Mouse (Mus musculus): ENCODE measurements around the gene Htra2. TPM values are rescaled to one million over a fixed set of nuclear protein-coding genes. Genes with fewer than 3 reads are reported as not detected.

The Htra2 gene
- polyA plus RNA-seq, 1 experiment from 2014 or later, result 80.8 TPM

MicroRNAs within 50 kb of the gene (microRNA counts, 519-probe panel; counts per million panel counts)
- 1,400 counts per million, percentile 12 among the panel's probes with 10 or more counts for microRNA mmu-miR-3470a+mmu-miR-3470b

Small RNA genes within 50 kb of the gene (microRNA-seq; reads per million reads assigned to microRNA genes)
- gene Mir3470a (not detected), gene Mir7040 (not detected)

Other genes with a start within 250 kb of the Htra2 start
- 24.3 and 26.1 TPM in 2 replicates for gene Sema4f, start 115.5 kb downstream of the Htra2 start, polyA plus RNA-seq (2015; fragmentation: Nextera tagmentation; extraction: Ambion mirVana)
- gene M1ap, start 108.4 kb downstream of the Htra2 start, polyA plus RNA-seq (2015; fragmentation: Nextera tagmentation; extraction: Ambion mirVana), result 0.20 TPM in 1 of 2 replicates, not detected in the other
- 2.4 and 6.8 TPM in 2 replicates for gene Dok1, start 21.8 kb downstream of the Htra2 start, polyA plus RNA-seq (2015; fragmentation: Nextera tagmentation; extraction: Ambion mirVana)
- 7.6 and 8.6 TPM in 2 replicates for gene Loxl3, start 21.1 kb downstream of the Htra2 start, polyA plus RNA-seq (2015; fragmentation: Nextera tagmentation; extraction: Ambion mirVana)
- gene Aup1, start 752 bp downstream of the Htra2 start, polyA plus RNA-seq (2015; fragmentation: Nextera tagmentation; extraction: Ambion mirVana), result 182 and 185 TPM in 2 replicates
- 0.45 and 1.7 TPM in 2 replicates for gene Dqx1, start 2.6 kb upstream of the Htra2 start, polyA plus RNA-seq (2015; fragmentation: Nextera tagmentation; extraction: Ambion mirVana)
- 2.6 and 4.7 TPM in 2 replicates for gene Tlx2, start 15.0 kb upstream of the Htra2 start, polyA plus RNA-seq (2015; fragmentation: Nextera tagmentation; extraction: Ambion mirVana)
- 45.4 and 50.8 TPM in 2 replicates for gene Pcgf1, start 22.6 kb upstream of the Htra2 start, polyA plus RNA-seq (2015; fragmentation: Nextera tagmentation; extraction: Ambion mirVana)
- 0.24 and 0.32 TPM in 2 replicates for gene Lbx2, start 31.1 kb upstream of the Htra2 start, polyA plus RNA-seq (2015; fragmentation: Nextera tagmentation; extraction: Ambion mirVana)
- gene Ccdc142, start 46.3 kb upstream of the Htra2 start, polyA plus RNA-seq (2015; fragmentation: Nextera tagmentation; extraction: Ambion mirVana), result 7.0 and 7.7 TPM in 2 replicates
- 4.8 and 7.6 TPM in 2 replicates for gene Gm42688, start 46.3 kb upstream of the Htra2 start, polyA plus RNA-seq (2015; fragmentation: Nextera tagmentation; extraction: Ambion mirVana)
- 121 and 123 TPM in 2 replicates for gene Mrpl53, start 53.8 kb upstream of the Htra2 start, polyA plus RNA-seq (2015; fragmentation: Nextera tagmentation; extraction: Ambion mirVana)
- 26.1 and 31.3 TPM in 2 replicates for gene Mogs, start 60.2 kb upstream of the Htra2 start, polyA plus RNA-seq (2015; fragmentation: Nextera tagmentation; extraction: Ambion mirVana)
- 146 and 155 TPM in 2 replicates for gene Wbp1, start 66.3 kb upstream of the Htra2 start, polyA plus RNA-seq (2015; fragmentation: Nextera tagmentation; extraction: Ambion mirVana)
- 12.0 and 12.3 TPM in 2 replicates for gene Ino80b, start 70.2 kb upstream of the Htra2 start, polyA plus RNA-seq (2015; fragmentation: Nextera tagmentation; extraction: Ambion mirVana)
- gene Rtkn, start 80.2 kb upstream of the Htra2 start, polyA plus RNA-seq (2015; fragmentation: Nextera tagmentation; extraction: Ambion mirVana), result 17.1 and 23.7 TPM in 2 replicates
- gene Wdr54, start 101.1 kb upstream of the Htra2 start, polyA plus RNA-seq (2015; fragmentation: Nextera tagmentation; extraction: Ambion mirVana), result 14.7 and 18.6 TPM in 2 replicates
- gene 1700003E16Rik, start 101.1 kb upstream of the Htra2 start, polyA plus RNA-seq (2015; fragmentation: Nextera tagmentation; extraction: Ambion mirVana), result 7.9 and 8.2 TPM in 2 replicates
- gene Dctn1, start 110.6 kb upstream of the Htra2 start, polyA plus RNA-seq (2015; fragmentation: Nextera tagmentation; extraction: Ambion mirVana), result 149 and 153 TPM in 2 replicates
- 0.27 and 0.57 TPM in 2 replicates for gene Slc4a5, start 164.6 kb upstream of the Htra2 start, polyA plus RNA-seq (2015; fragmentation: Nextera tagmentation; extraction: Ambion mirVana)

Measured in neural tube, embryonic 15.5 days (tissue).